Mouse (Mus musculus): Measurements from ENCODE around the gene Rasgef1b.

Rasgef1b gene

DNA sequence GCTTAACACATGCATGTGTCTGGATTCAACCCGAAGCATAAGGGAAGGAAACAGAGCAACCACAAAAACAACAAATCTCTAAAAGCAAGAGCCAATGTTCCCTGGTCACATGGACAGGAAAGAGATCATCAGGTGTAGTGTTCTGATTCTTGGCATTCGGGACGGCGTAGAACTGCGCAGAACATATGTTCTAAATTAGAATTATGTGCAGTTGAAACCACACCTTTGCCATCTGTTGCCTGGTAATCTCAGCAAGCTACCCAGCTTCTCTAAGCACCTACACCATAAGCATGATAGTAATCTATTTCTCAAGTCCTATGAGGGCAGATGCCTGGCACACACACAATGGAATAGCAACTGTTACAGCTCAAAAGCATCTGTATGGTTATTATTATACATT lies 27.1 kb downstream of the Rasgef1b start:
- DNase-seq, result peak; percentile 33

- DNase-seq, result peak; percentile 65
Measured at GRCm38 (mm10) chr5:99694712-99695360, 34.0 kb downstream of the Rasgef1b start.

DNA sequence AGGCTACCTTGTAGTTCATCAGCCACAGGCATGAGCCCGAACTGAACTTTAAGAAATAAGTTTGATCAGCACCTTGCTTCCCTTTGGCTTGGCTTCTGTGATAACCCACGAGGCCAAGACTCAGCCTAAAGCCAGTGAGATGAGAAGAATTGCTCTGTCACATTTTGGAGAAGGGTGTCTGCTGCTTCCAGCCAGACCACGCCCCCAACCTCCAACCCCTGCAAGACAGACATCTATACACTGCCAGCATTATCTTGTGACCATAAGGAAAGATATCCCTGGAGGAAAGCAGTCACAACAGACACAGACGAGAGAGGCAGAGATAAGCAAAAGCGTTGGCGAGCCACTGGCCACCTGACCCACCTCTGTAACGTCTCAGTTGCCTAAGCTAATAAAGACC lies 39.0 kb downstream of the Rasgef1b start:
- DNase-seq, result no peak

DNA sequence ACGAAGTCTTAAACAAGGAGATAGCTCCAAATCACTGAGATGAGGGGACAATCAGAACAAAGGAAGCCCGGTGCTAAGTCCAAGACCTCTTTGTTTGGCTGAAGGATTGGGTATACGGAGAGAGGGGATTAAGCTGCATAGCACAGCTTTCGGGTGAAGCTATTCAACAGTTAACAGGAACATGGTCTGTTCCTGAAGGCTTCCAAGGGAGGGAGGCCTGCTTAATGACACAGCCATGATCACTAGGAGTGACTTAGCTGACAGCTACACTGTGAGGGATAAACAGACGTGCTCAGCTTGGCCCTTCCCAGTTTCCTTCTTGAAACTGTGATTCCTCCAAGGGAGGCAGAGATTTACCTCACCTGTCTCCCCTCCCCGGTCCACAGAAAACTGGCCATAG lies 41.0 kb downstream of the Rasgef1b start:
- no peak for DNase-seq

- DNase-seq, result no peak
Measured at GRCm38 (mm10) chr5:99684023-99684422, 44.8 kb downstream of the Rasgef1b start.

DNA sequence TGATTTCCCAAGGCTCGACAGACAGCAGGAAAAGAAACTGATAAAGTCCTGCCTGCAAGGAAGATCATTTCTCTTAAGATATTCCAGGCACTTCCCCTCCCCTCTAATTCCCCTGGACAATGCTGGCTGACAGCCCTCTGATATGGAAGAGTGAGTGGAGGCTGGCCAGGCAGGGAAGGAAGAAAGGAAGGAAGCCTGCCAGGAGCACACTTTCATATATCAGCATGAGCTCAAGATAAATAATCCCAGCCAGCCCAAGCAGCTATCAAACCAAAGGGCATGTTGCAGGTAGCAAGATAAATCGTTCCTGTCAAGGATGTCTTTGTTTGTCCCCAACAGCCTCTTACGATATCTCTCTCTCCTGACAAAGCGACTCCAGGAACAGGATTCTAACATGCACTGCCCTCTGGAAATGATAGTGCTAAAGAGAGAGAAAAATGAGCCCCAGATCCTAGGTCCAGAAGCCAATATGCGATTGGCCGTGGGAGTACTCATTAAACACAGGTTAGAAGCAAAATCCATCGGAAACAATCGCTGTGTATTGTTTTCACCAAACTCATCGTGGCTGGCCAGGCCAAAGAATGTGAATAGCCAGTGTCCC lies 58.8 kb downstream of the Rasgef1b start:
- DNase-seq, result no peak

GRCm38 (mm10) chr5:99656024-99656423 lies 72.8 kb downstream of the Rasgef1b start:
- DNase-seq, result no peak

DNA sequence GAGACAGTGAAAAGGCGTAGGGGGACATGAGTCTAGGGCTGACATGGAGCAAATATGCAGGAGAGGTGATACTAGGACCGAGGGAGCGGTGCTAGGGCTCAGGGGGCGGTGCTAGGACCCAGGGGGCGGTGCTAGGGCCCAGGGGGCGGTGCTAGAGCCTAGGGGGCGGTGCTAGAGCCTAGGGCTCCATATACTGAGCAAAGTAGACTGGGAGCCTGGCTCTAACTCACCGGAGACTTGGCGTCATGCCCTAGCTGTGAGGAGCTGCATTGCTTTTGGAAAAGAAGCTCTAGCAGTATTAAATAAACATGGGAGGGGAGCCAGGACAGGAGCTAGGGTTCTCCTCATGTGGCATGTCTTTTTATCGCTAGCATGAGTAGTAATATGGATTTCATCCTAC lies 75.9 kb downstream of the Rasgef1b start:
- DNase-seq, result no peak

DNA sequence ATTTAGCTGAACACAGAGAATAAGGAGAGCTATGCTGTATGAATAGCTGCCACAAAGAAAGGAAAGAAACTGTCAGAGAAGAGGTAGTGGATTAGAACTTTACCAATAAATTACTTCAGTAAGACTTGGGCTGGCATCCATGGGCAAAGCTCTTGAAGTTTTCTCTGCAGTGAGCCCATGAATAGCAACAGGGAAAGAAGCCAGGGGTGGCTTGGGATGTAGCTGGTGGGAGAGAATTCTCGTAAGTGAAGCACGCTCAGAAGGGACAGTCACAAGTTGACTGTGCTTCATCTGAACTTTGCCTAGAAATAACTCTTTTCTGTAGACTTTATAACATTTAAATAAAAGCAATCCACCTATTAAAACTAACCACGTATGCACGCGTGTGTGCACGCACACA lies 87.5 kb downstream of the Rasgef1b start:
- DNase-seq, result no peak

GRCm38 (mm10) chr5:99636575-99636974 lies 92.3 kb downstream of the Rasgef1b start:
- no peak for DNase-seq

DNA sequence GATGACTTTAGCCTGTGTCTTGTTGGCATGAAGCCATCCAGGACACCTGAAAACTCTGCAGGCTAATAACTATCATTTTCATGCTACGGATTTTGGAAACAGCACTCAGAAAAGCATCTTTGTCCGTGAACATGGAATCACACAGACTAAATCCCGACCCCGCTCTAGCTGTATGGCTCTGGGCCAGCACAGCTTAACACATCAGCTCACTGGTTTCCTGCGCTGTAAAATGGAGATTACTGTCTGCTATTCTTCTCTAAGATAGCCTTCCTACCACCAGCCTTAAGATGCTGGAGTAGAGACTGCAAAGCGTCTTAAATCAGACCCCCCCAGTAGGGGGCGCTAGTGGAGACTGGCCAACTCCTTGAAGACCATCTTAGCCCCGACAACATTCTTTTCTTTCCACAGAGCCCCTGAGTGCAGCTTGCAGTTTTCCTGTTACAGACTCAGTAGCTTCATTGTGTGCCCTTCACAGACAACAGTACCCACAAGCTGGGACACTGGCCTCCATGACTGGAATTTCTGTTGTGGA lies 94.8 kb downstream of the Rasgef1b start:
- no peak for DNase-seq

- DNase-seq, result no peak
Measured at GRCm38 (mm10) chr5:99633548-99633947, 95.3 kb downstream of the Rasgef1b start.

- no peak for DNase-seq
Measured at GRCm38 (mm10) chr5:99632649-99633310, 96.1 kb downstream of the Rasgef1b start.

GRCm38 (mm10) chr5:99630087-99630486 lies 98.8 kb downstream of the Rasgef1b start:
- DNase-seq, result no peak

- DNase-seq, result peak; percentile 27
Measured at GRCm38 (mm10) chr5:99625603-99626002, 103.3 kb downstream of the Rasgef1b start.

- DNase-seq, result peak; percentile 31
Measured at GRCm38 (mm10) chr5:99620771-99621170, 108.1 kb downstream of the Rasgef1b start.

GRCm38 (mm10) chr5:99617271-99617800 lies 111.5 kb downstream of the Rasgef1b start:
- DNase-seq, result peak; percentile 4

DNA sequence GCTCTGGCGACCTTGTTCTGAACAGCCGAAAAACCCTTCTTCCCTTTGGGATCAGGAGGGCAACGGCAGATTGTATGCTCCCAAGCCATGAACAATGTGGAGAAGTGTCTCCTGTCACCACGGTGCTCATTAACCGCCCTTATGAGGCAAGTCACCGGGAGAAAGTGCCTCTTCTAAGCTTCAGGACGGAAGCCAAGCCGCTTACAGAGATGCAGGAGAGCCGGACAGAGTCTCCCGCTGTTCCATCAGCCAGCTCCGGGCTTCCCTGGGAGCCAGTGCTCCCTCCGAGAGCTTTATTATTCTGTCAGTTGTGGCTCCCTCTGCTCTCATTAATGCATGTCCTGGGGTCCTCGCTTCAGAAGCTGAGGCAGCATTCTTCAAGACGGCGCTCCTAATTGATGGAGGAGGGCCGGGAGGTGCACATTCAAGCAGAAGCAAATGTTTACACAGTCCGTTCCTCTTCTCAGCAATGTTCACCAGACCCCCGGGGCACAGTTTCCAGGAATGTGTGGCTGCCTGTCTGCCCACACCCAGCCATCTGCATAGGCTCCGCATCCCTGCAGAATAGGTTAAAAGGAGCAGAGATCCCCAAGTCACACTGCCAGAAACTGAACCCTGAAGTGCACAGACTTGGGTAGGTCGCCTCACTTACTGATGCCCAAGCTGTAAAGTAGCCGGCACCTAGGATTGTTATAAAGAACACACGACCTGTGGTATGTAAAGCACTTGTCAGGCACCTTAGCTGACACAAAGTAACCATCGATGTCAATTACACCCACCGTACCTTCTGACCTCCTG lies 115.3 kb downstream of the Rasgef1b start:
- peak; percentile 81 for DNase-seq

DNA sequence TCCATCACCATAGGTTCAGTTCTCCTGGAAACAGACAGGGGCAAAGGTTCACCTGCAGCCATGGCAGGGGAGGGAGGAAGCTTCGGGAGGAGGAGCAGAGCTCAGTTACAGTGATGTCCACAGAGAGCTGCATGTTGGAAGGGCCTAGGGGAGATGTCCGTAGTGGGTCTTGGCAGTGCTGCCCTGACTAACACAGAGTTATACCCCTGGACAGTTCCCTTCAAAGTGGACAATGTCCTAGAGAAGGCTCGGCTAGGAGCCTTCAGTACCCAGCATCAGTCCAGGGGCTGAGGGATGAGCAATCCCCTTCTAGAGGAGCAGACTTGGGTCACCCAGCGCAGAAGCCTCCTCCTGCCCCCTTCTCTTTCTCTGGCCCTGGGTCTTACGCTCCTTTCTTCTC lies 121.3 kb downstream of the Rasgef1b start:
- DNase-seq, result peak; percentile 53

DNA sequence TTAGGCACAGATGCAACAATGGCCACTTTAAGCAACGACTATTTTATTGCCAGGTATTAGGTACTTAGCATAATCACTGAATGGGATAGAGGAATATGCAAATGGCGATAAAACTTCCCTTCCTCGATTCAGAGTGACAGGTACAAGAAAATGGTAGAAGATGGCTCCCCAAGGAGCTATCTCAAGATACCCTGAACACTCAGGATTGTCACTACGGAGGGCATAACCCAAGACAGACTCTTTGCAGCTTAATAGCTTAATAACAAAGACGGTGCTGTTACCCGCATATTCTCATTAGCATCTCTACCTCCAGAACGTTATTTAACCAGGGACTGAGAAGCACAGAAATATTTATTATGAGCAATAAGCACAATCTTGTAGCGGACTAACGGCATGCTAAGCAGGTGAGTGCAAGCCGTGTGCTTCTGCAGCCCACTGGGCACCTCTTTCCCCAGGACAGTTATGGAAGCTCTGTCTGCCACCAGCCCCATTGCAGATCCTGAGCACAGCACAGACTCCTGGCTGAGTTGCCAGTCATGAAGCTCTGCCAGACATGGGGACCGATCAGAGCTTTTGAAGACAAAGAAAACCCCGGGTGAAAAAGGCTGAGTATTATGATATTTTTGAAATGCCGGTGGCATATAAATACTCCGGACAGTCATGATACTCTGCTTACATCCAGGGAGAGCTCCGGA lies 122.6 kb downstream of the Rasgef1b start:
- DNase-seq, result peak; percentile 39

- peak; percentile 21 for DNase-seq
Measured at GRCm38 (mm10) chr5:99602244-99603023, 126.4 kb downstream of the Rasgef1b start.
